Mouse (Mus musculus): ENCODE measurements around the gene Ace.

GRCm38 (mm10) chr11:105958566-105958965, 9.2 kb upstream of the Ace start:
- TF ChIP-seq EP300 (IDR thresholded peaks at IDR 0.05; ENCODE audit: low read depth) (no peak), CTCF (IDR thresholded peaks at IDR 0.05; ENCODE audit: low read depth) (no peak)

Data from heart, postnatal 0 days (tissue).